14 mouse cellular contexts compared by ENCODE assay signal in genomic region chr10:24235426-24236283, GRCm38 (mm10). TPM values are rescaled to one million over a fixed set of nuclear protein-coding genes. Genes with fewer than 3 reads are reported as not detected.
DNase-seq lines count a peak whose midpoint lies in the region; ATAC-seq and TF ChIP-seq lines count a peak whose summit lies in the region.
"Had no signal": no experiment of that assay in that cellular context is flagged by ENCODE, and none has a peak within 500 bp of the region (broad histone marks: within the 10 kb centered on the region; RNA-seq: fewer than 3 reads in every experiment).

No protein-coding gene starts in this region.

- peak; percentile 32 for DNase-seq in midbrain, embryonic 14.5 days
- DNase-seq in midbrain, embryonic 10.5 days (ENCODE audit: low spot score): no peak
- peak; percentile 60 for DNase-seq in forebrain, postnatal 0 days
- peak; percentile 40 to 42 for DNase-seq in left cerebral cortex, postnatal 25 days (ENCODE audit: low spot score in 2 of 2)
- DNase-seq in right cerebral cortex, postnatal 25 days: peak; percentile 6
- no peak for DNase-seq in cerebellum, postnatal 25 days
- no peak for DNase-seq in cerebellum, postnatal 4 days (ENCODE audit: low spot score in 2 of 2)
- no peak for DNase-seq in adrenal gland, postnatal 25 days
- DNase-seq: adrenal gland, postnatal 36 days; cerebellum, postnatal 36 days had no signal

- H3K9me3 ChIP-seq in midbrain, embryonic 14.5 days (ENCODE audit: control insufficient read depth, low read length): no peaks in the 10 kb centered on the region; the same call in 1 of the 2 replicates
- no peaks in the 10 kb centered on the region for H3K9me3 ChIP-seq in midbrain, embryonic 10.5 days (replicated peaks)
- H3K9me3 ChIP-seq in forebrain, postnatal 0 days (ENCODE audit: low read length): 0 out of 2 replicates have a peak, but pooled peaks cover 3% of the 10 kb centered on the region

- H3K4me1 ChIP-seq in midbrain, embryonic 14.5 days (ENCODE audit: control insufficient read depth, insufficient read depth, low read length): peaks cover 2% of the 10 kb centered on the region; the same call in 1 of the 2 replicates
- peaks cover 10% of the 10 kb centered on the region for H3K4me1 ChIP-seq in midbrain, embryonic 10.5 days
- peaks cover 9% of the 10 kb centered on the region for H3K4me1 ChIP-seq in forebrain, postnatal 0 days (ENCODE audit: insufficient read depth)
- H3K4me1 ChIP-seq: heart, embryonic 13.5 days had no signal

- H3K9ac ChIP-seq in midbrain, embryonic 14.5 days (replicated peaks; ENCODE audit: low read length): no peak overlapping the region
- H3K9ac ChIP-seq in forebrain, postnatal 0 days: no peak overlapping the region
- H3K9ac ChIP-seq: heart, embryonic 13.5 days had no signal

- H3K27me3 ChIP-seq in midbrain, embryonic 14.5 days (ENCODE audit: control insufficient read depth, insufficient read depth, low read length): no peaks in the 10 kb centered on the region
- H3K27me3 ChIP-seq in midbrain, embryonic 10.5 days (ENCODE audit: low read depth, poor library complexity, severe bottlenecking): no peaks in the 10 kb centered on the region
- no peaks in the 10 kb centered on the region for H3K27me3 ChIP-seq in forebrain, postnatal 0 days (ENCODE audit: insufficient read depth, low read length)
- H3K27me3 ChIP-seq: heart, embryonic 13.5 days had no signal

- no peak overlapping the region for H3K27ac ChIP-seq in midbrain, embryonic 14.5 days (replicated peaks; ENCODE audit: low read depth, low read length)
- no peak overlapping the region for H3K27ac ChIP-seq in midbrain, embryonic 10.5 days (replicated peaks)
- H3K27ac ChIP-seq in forebrain, postnatal 0 days (ENCODE audit: low read depth, low read length): 0 out of 2 replicates have a peak overlapping the region, but pooled peaks have one; percentile 35
- H3K27ac ChIP-seq: heart, embryonic 13.5 days had no signal

- intact Hi-C loops in left cerebral cortex, postnatal 25 days (cut with DNase I): no loop called here

- H3K4me2 ChIP-seq in midbrain, embryonic 14.5 days (ENCODE audit: low read length): peak overlapping the region; percentile 30
- peak overlapping the region; percentile 32 for H3K4me2 ChIP-seq in forebrain, postnatal 0 days (ENCODE audit: low read depth)
- H3K4me2 ChIP-seq: heart, embryonic 13.5 days had no signal

- ATAC-seq in midbrain, embryonic 14.5 days (ENCODE audit: low FRiP score, low TSS enrichment): no peak
- ATAC-seq in forebrain, postnatal 0 days: peak; percentile 93
- ATAC-seq: intestine, postnatal 0 days; lung, postnatal 0 days had no signal

- no peak overlapping the region for H3K4me3 ChIP-seq in midbrain, embryonic 14.5 days (replicated peaks; ENCODE audit: low read depth, low read length)
- H3K4me3 ChIP-seq in midbrain, embryonic 10.5 days: no peak overlapping the region
- H3K4me3 ChIP-seq in forebrain, postnatal 0 days (ENCODE audit: low read depth, low read length): peak overlapping the region; percentile 6
- H3K4me3 ChIP-seq: heart, embryonic 13.5 days had no signal

- no peaks in the 10 kb centered on the region for H3K36me3 ChIP-seq in midbrain, embryonic 14.5 days (ENCODE audit: control insufficient read depth, insufficient read depth, low read length)
- no peaks in the 10 kb centered on the region for H3K36me3 ChIP-seq in midbrain, embryonic 10.5 days
- H3K36me3 ChIP-seq in forebrain, postnatal 0 days (ENCODE audit: insufficient read depth): no peaks in the 10 kb centered on the region
- H3K36me3 ChIP-seq: heart, embryonic 13.5 days had no signal

- 40% methylated on average over 23 of the region's 23 CpGs for WGBS in midbrain, embryonic 14.5 days
- WGBS in midbrain, embryonic 10.5 days: 79% methylated on average over 23 of the region's 23 CpGs
- WGBS in forebrain, postnatal 0 days: 20% methylated on average over 23 of the region's 23 CpGs

- TF ChIP-seq CTCF in forebrain, postnatal 0 days (IDR thresholded peaks at IDR 0.05; ENCODE audit: low read depth): no peak

RNA-seq across cellular contexts. Expression of gene Moxd1, which starts 12.3 kb away (rescaled TPM):
- polyA plus RNA-seq in midbrain, embryonic 14.5 days (2014; fragmentation: Nextera tagmentation; extraction: Ambion mirVana): 0.26 and 2.7 TPM in 2 replicates
- 3.7 and 5.5 TPM in 2 replicates for polyA plus RNA-seq in midbrain, embryonic 10.5 days (2016; fragmentation: Nextera tagmentation; extraction: Ambion mirVana)
- total RNA-seq in forebrain, postnatal 0 days (2014; rRNA removed): 5.1 and 10.2 TPM in 2 replicates
- 2.7 and 3.3 TPM in 2 replicates for polyA plus RNA-seq in forebrain, postnatal 0 days (2015; fragmentation: Nextera tagmentation; extraction: Ambion mirVana)
- total RNA-seq in left cerebral cortex, postnatal 25 days (2021): 1 to 10 TPM; 8.2 to 8.8 TPM
- total RNA-seq in adrenal gland, postnatal 25 days (2021): 0.21 TPM in 1 of 2 replicates, not detected in the other
- total RNA-seq: MEL had no signal

Comparison
In these comparisons a context has a peak if more than half of its experiments do, and no peak if none do; other contexts are left out.
1. DNase-seq: peak in midbrain, embryonic 14.5 days (single experiment), forebrain, postnatal 0 days (single experiment), left cerebral cortex, postnatal 25 days (2 of 2) and right cerebral cortex, postnatal 25 days (single experiment); none in midbrain, embryonic 10.5 days (single experiment), cerebellum, postnatal 25 days (0 of 2), cerebellum, postnatal 4 days (0 of 2) and adrenal gland, postnatal 25 days (single experiment).